Mouse (Mus musculus) thymus, postnatal 36 days (tissue): Measurements from ENCODE around the gene Dtymk.
"Not testable (repeated sequence)": the region's sequence is repeated elsewhere in the genome, so short reads cannot be mapped to it uniquely, and the experiment has no call there.

Experiments
- DNase-seq, 2 experiments: peaks; one replicate each; pipeline ENCODE4 v3.0.0; 2022; ENCODE audit warnings: mixed read lengths in 2 of 2

Dtymk gene

DNA sequence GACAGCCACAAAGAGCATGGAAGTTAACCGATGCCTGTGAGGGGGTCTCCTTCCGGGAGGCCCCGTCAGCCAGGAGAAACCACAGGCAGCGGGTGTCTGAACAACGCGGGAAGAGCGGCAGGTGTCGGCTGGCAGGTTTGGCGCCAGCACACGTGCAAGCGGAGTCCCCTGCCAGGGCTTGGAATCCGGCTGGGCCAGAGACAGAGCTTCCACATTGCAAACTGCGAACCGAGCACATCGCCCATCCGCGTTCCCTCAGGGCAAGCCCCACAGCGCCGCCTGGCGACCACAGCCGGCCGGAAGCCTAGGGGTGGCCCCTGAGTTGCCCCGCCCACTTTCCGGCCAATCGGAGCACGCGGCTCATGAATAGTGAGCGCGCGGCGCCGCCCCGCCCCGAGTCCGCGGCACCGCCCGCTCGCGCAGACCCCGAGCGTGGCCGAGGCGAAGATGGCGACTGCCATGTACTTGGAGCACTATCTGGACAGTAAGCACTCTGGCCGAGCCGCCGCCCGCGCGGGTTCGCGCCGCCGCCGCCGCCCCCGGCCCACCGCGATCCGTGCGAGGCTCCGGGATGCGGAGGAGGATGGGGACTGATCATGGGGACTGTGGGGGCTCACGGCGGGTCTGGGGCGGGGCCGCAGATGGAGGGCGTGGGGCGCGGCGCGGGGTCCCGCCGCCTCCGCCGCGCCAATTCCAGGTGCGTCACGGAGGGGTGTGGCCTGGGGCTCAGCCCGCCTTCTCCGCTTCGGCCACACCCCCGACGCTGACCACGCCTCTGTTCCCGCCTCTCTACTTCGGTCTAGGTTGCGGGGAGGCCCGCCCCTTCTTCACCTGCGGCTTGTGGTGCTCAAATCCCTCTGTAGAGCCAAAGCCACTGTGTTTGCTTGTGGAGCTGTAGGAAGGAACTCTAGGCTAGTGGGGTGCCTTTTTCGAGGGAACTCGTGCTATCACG lies 2.1 kb upstream of the Dtymk start, which contains the start of gene Ing5:
Gene Ing5 (plus strand): TSS at position 410 of the 952 bp plus-strand sequence.
- DNase-seq, result peak; percentile 99 to 100

DNA sequence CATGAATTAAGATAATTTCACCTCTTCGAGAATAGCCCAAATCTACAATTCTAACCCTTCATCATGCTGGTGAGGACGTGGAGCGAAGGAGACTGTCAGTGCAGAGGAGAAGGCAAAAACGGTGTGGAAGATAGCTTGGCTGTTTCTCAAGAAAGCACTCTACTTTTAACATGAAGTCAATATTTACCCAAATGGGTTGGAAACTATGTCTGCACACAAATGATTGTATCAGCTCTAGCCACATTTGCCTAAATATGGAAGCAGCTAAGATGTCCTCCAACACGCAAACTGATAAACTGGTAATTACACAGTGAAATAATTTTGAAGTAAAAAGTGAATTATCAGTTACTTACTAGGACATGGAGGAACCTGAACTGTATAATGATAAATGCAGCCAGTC lies 1.0 kb upstream of the Dtymk start:
- no peak for DNase-seq

DNA sequence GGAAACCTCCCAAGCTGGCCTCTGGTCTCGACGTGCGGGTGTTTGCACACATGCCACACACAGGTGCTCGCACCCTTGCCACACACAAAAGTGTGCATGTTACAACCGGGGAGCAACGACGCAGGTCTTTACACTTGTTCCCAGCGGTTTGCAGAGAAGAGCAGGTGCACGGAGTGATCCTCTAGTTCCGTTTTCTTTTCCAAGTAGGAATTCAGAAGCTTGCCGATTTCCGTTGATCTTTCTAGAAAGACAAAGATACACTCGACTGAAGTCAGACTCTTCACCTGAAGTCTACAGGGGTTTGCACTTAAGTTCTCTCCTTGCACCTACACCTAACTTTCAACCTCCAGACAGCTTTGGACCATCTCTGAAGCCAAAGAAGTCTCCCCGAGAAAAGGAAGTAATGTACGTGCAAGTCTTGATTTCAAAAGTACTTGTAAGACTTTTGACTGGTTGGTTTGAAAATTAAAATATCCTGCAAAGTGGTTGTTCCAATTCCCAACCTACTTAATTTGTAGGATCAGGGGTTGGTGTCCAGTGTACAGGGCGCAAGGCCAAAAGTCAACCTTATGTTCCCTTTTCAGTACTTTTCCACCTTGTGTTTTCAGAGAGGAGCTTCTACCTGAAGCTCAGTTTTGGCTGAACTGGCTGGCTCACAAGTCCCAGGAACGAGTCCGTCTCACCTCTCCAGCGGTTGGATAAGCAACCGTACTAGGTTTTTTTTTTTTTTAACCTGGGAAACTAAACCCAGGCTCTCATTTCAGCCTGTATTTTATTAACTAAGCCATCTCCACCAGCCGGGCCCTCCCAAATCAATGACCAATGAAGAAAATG lies 847 bp downstream of the Dtymk start:
- no peak for DNase-seq

DNA sequence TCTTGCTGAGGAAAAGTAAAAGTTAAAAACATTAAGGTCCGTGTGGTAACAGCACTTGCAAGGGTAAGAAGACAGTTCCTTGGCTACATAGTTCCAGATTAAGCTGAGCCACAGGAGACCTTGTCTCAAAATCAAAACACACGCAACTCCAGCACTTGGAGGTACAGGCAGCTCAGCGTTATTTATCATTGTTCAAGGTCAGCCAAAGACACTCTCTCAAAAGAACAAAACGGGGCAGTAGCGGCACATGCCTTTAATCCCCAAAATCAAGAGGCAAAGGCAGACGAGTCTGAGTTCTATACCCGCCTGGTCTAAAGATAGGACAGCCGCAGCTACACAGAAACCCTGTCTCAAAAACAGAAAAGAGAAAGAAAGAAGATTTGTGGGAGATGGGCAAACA lies 5.8 kb downstream of the Dtymk start:
- DNase-seq, result no peak

DNA sequence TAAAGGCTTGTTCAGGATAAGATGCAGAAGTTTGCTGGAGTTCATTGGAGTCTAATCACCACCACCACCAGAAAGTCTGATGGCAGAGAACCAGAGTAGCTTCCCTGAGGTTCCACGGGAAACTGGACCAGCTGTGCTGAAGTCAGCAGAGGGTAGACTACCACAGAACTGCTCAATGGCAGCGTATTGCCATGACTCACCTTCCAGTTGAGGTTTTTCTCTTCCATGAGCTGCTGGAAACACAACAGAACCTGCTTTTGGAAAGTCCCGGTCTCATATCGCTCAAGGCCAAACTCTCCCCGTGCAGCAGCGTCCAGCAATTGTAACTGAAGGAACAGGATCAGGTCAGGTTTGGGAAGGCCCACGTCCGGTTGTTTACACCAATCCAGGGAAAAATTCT lies 7.2 kb downstream of the Dtymk start:
- no peak for DNase-seq

DNA sequence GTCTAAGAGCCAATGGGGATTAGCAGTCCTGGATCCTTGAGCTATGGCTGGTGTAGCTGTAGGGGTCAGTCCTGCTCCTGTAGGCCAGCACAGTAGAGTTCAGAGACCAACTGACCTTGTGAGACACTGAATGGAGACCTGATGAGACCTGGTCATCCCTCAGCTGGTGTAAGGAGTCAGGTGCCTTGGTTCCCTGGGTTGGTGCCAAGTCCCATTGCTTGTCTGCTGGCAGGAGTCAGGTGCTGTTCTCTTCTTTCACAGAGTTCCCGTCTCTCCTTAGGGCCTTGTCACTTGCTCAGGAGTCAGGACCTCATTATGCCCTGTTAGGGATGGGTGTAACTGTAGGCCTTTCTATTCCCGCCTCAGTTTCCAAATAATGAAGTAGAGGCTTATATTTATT lies 14.8 kb downstream of the Dtymk start:
- no peak for DNase-seq

DNA sequence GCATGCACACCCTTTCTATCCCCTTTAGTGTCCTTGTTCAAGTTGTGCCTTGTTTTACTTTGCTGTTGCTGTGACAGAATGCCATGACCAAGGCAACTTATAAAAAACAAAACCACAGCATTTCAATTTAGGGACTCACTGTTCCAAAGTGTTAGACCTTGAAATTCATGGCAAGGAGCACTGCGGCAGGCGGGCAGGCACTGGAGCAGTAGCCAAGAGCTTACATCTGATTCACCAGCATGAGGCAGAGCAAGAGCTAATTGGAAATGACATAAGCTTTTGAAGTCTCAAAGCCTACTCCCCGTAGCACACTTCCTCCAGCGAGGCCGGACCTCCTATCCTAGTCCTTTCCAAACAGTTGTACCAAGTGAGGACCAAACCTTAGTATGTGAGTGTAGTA lies 25.0 kb downstream of the Dtymk start:
- DNase-seq, result no peak

DNA sequence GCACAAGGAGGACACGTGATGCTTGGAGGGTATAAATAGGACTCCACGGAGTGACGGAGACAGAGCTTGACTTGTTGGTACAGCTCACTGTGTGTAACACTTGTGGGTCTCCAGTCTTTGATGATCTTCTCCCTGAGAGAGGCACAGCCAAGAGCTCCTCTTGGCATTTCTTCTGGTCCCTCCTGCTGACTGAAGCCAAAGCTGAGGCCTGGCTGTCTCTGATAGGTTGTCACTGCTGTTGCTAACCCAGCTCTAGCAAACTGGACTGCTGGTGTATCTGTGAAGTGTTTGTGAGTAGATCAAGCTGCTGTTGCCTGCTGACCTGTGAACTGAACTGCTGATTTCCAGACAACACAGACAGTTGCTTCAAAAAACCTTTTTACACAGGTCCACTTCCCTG lies 31.8 kb downstream of the Dtymk start:
- DNase-seq, result no peak

DNA sequence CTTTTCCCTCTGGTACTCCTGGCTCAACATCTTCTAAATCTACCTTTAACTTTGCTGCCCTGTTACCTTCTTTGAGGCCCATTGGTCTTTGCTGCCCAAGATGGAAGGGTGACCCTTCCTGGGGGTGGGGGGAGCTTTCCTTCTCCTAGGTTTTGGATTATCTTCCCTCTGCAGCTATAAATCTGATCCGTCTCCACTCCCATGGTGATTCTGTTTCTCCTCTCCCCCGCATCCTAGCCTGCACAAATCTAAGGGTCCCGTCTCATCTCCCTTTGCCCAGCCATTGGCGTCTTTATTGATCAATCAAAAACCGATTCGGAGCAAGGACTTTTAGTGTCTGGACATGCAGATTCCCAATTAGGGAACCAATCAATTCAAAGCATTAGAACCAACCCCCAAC lies 34.1 kb downstream of the Dtymk start:
- DNase-seq, result no peak

DNA sequence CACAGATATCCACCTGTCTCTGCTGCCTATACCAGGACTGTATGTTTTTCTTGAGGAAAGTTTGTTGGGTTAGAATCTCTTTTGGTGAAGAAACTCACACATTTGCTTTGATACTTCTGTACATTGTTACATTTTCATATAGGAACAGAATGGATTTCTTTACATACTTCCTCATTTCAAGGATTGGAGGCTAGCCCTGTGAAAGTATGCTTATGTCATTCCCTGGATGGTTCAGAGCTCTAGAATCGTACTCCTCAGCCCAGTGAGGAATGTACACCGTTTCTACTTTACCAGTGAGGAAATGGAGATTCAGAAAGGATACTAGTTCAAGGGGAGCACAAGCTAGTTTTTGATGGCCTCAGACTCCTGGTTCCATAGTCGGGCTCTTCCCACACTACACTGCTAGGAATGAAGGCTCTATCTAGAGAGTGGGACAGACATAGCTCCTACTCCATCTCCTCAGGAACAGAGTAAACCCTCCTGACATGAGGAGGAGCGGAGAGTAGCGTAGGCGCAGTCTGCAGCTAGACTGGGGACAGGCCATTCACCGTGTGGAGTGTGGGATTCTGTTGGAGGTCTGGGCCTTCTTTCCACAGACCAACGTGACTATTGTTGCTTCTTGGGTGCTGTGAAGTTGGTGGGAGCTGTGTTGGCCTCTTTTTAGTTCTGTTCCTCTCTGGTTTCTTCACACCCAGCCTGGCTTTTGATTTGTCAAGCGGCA lies 36.7 kb downstream of the Dtymk start:
- DNase-seq, result no peak

DNA sequence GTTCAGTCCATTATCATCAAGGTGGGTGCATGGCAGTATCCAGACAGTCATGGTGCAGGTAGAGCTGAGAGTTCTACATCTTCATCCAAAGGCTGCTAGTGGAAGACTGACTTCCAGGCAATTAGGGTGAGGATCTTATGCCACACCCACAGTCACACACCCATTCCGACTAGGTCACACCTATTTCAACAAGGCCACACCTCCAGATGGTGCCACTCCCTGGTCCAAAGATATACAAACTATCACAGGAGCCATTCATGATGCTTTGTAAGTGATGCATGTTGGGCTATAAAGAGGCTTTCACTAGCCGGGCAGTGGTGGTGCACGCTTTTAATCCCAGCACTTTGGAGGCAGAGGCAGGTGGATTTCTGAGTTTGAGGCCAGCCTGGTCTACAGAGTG lies 38.2 kb downstream of the Dtymk start:
- DNase-seq, result not testable (repeated sequence)

DNA sequence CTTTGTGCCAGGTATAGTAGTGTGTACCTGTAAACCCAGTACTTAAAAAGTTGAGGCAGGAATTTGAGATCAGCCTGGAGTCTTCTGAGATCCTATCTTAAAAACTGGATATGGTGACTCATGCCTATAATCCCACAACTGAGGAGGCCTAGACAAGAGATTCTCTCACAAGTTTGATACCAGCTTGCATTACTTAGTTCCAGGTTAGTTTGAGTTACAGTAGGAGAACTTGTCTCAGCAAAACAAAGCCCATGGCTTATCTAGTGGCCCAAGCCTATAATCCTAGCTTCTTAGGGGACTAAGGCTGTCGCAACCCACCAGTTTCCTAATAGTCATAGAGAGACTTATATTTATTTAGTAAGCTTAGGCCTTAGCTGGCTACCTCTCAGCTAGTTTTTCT lies 41.7 kb downstream of the Dtymk start:
- DNase-seq, result no peak

DNA sequence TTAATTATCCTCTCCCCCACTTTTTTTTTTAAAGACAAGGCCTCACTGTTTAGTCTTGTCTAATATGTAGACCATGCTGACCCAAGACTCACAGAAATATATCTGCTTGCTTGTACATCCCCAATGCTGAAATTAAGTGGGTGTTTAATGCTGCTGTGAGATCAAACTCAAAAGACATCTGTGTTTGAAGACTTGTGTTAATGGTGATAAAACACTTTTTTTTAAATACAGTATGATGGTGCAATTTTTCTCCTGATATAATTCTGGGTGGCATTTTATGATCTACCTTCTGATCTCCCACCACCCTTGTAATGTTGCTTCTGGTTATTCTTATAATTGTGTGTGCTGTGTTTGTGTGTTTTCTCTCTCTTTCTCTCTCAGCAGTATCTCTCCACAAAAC lies 45.6 kb downstream of the Dtymk start:
- no peak for DNase-seq

DNA sequence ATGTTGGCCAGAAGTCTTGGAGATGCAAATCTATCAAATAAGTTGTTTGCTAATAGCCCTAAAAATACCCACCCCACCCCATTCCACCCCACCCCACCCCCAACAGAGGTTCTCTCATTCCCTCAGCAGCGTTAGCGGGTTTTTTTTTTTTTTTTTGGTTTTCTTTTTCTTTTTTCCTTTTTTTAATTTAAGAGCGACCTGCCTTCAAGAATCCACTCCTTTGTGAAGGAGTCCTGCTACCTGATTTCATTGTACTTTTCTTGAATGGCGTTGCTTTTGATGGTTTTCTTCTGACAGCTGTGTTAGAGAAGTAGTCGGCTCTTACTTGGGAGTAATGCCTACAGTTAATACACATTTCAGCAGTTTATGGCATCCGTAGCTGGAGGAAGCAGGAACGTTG lies 46.1 kb downstream of the Dtymk start:
- DNase-seq, result no peak

DNA sequence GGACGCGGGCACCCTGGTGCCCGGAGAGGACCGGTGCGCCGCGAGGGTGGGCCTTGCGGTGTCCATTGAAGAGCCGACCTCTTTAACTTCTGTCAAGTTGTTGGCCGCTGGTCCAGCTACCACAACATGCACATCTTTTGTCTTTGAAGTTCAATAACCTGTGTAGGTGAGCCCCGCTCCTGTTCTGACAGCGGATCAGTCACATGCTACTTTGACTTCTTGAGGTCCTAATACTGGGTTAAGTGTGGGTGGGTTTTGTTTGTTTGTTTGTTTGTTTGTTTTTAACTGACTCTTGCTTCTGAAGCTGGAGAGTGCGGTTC lies 46.5 kb downstream of the Dtymk start:
- DNase-seq, result no peak

DNA sequence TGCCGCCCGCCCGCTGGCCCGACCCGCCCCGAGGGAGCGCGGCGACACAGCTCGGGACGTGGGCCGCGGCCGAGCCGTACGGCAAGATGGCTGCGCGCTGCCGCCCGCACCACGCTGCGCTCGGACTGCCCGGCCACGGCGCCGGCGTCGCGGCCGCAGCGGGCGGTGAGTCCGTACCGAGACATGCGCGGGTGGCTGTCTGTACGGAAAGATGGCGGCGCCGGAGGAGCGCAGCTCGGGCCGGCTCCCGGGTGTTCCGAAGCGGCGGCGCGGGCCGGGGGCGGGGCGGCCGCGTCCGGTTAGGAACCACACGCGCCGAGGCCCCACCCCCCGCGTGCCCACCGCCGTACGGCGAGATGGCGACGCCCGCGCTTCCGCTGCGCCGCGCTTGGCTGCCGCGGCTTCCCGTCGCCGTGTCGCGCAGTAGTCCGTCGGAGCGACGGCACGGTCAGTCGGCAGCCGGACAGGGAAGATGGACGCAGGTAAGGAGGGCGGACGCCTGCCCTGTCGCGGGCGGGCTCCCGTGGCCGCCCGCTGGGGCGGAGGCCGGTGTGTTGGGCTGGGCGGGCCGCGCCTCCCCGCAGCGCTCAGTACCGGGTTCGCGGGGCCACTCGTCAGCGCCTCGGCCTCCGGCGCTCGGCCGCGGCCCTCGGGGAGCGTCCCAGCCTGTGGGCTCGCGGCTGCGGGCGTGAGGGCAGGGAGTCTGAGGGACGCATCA lies 47.0 kb downstream of the Dtymk start, which contains the start of gene Thap4:
Gene Thap4 (minus strand): TSS at position 292 of the 718 bp plus-strand sequence.
- peak; percentile 85 to 89 for DNase-seq

DNA sequence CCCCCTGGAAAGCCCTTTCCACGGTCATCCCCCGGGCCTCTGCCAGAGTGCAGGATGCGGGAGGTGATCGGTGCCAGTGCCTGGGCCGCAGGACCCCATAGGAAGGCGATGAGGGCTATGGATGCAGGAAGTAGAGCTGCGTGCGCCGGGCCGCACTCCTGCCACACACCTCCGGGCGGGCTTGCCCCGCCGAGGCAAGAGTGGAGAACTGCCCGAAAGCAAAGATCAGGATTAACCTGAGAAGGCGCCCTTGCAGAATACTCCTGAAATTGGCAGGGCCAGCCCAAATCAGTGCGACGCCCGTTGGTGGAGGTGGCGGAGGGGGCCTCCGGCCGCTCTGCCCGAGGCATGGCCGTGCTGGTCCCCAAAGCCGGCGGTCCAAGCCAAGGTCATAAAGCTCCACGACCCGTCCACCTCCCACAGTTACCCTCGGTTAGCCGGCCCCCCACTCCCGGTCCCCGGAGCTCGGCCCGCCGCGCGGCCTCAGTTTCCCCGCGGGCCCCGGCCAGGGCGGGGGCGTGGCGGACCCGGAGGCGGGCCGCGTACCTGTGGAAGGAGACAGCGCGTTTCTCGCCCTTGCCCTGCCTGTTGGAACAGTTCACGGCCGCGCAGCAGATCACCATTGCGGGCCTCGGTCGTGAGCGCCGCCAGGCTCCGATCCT lies 47.7 kb downstream of the Dtymk start:
- DNase-seq, result peak in 1 of 2 experiments; percentile 46

DNA sequence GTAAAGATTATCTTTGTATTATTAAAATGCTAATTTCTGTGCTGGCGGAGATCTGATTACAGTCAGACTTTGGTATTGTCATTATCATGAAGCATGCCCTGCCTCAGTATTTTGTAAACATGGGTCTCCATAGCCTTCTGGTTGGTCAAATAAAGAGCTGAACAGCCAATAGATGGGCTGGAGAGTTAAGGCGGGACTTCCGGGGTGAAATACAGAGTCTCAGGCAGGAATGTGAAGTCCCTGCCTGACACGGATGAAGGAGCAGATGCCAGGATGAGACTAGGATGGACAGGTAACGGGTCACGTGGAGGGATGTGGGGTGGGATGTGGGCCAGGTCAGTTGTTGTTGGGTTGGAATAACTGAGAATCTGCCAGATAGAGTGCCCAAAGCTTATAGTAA lies 50.4 kb downstream of the Dtymk start, which contains the start of gene Atg4b:
Gene Atg4b (plus strand): TSS at position 211 of the 400 bp plus-strand sequence.
- no peak for DNase-seq

DNA sequence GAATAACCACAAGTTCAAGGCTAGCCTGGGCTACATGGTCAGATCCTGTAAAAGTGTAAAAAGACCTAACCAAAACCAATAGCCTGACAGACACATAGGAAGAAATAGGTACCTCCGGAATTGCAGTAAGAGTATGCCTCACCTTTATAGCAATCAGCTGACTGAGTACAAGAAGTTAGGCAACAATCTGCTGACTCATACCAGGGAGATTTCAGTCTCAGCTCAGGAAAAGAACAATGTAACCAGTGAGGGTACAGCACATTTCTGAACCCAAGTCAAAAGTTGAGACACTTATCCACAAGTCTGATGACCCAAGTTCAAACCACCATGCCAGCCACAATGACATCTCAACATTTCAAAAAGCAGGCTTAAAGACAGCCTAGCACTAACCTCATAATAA lies 53.2 kb downstream of the Dtymk start:
- no peak for DNase-seq

DNA sequence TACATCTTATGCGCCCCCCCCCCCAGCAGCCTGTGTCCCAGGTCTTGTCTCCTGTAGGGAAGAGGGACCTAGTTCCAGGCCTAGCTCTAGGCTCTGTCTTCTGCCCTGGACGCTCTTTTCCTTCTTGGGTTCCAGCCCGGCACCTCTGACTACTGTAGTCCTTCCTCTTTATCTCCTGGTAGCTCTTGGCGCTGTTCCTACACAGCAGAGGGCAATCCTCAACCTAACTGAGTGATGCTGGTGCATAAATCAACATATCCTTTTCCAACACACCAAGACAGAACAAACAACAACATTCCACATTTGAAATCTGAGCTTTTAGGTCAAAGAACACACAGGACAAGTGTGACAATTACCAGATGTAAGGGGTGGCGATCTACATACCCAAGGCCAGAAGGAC lies 55.6 kb downstream of the Dtymk start:
- no peak for DNase-seq

DNA sequence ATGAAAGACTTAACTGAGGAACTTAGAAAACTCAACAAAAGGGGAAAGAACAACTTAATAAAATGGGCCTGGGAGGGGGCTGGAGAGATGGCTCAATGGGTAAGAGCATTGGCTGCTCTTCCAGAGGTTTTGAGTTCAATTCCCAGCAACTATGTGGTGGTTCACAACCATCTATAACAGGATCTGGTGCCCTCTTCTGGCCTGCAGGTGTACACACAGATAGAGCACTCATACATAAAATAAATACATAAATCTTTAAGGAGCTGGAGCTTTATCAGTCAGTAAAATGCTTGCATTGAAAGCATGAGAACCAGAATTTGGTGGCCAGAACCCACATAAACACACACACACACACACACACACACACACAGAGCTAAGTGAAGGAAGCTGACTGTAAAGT lies 58.8 kb downstream of the Dtymk start:
- no peak for DNase-seq
